Mouse (Mus musculus) CH12.LX (cell line): ENCODE results near the gene Gm20661. TPM values are rescaled to one million over a fixed set of nuclear protein-coding genes. Genes with fewer than 3 reads are reported as not detected.

Experiments used
- DNase-seq: peaks from one replicate; pipeline ENCODE4 v3.0.0-alpha.2; 2013; ENCODE audit errors: extremely low read depth
- H3K27ac ChIP-seq: 2 replicates; pipeline ENCODE4 v1.5.1; 2012; ENCODE audit warnings: low read depth, mild to moderate bottlenecking, control low read depth, moderate library complexity; ENCODE audit not compliant: insufficient read depth
- H3K27me3 ChIP-seq: replicated peaks from 2 replicates; pipeline ENCODE3; 2012; ENCODE audit warnings: inconsistent platforms
- H3K36me3 ChIP-seq, 2 experiments: replicated peaks in 1 of 2; 2 replicates each; pipeline versions ENCODE3 to v1.6.1; 2012; ENCODE audit warnings: inconsistent platforms in 1 of 2, low read length in 1 of 2, mild to moderate bottlenecking in 1 of 2, mixed read lengths in 1 of 2, moderate library complexity in 1 of 2; ENCODE audit not compliant: control insufficient read depth in 1 of 2, insufficient read depth in 1 of 2
- H3K4me1 ChIP-seq, 2 experiments: 2 replicates each; pipeline ENCODE4 v1.6.1; 2012; ENCODE audit warnings: inconsistent platforms in 1 of 2, moderate library complexity in 1 of 2; ENCODE audit not compliant: insufficient read depth in 2 of 2, control insufficient read depth in 1 of 2
- H3K4me2 ChIP-seq: 2 replicates; pipeline ENCODE4 v1.6.1; 2012; ENCODE audit warnings: low read depth, mild to moderate bottlenecking, control low read depth; ENCODE audit not compliant: poor library complexity, insufficient read depth, severe bottlenecking
- H3K4me3 ChIP-seq, 3 experiments: fragments of 150-350 bp in 1 of 3; sonication (generic) in 1 of 3; replicated peaks in 1 of 3; 2 replicates each; pipeline versions ENCODE3 to v1.5.1; 2011 to 2012; ENCODE audit warnings: low read depth in 2 of 3, low read length in 2 of 3, mild to moderate bottlenecking in 2 of 3, moderate library complexity in 2 of 3, control low read depth in 1 of 3, improper control_type of control experiment in 1 of 3, inconsistent platforms in 1 of 3, mixed read lengths in 1 of 3; ENCODE audit not compliant: poor library complexity in 1 of 3
- H3K79me2 ChIP-seq: replicated peaks from 2 replicates; pipeline ENCODE4 v1.6.1; 2012; ENCODE audit warnings: mild to moderate bottlenecking, moderate library complexity; ENCODE audit not compliant: control insufficient read depth, poor library complexity, insufficient read depth, severe bottlenecking; ENCODE audit errors: extremely low read depth
- H3K9ac ChIP-seq: 2 replicates; pipeline ENCODE4 v1.6.1; 2012; ENCODE audit warnings: low read depth, mild to moderate bottlenecking, control low read depth, moderate library complexity; ENCODE audit not compliant: insufficient read depth
- H3K9me3 ChIP-seq: replicated peaks from 2 replicates; pipeline ENCODE3; 2012; ENCODE audit warnings: low read length, inconsistent platforms, mixed read lengths
- BHLHE40 ChIP-seq: IDR thresholded peaks from 2 replicates; pipeline ENCODE4 v1.6.1; 2011; ENCODE audit warnings: mild to moderate bottlenecking, low read depth, low read length, improper control_type of control experiment
- CTCF ChIP-seq, 2 experiments: IDR thresholded peaks in 1 of 2; conservative IDR thresholded peaks in 1 of 2; 2 replicates each; pipeline ENCODE4 v1.5.1; 2011 to 2012; ENCODE audit warnings: low read depth in 2 of 2, low read length in 2 of 2, improper control_type of control experiment in 1 of 2, inconsistent platforms in 1 of 2, mild to moderate bottlenecking in 1 of 2, moderate library complexity in 1 of 2
- E2F4 ChIP-seq: IDR thresholded peaks from 2 replicates; pipeline ENCODE4 v1.6.1; 2011; ENCODE audit warnings: low read depth, low read length, improper control_type of control experiment; ENCODE audit not compliant: insufficient replicate concordance
- ETS1 ChIP-seq: conservative IDR thresholded peaks from 2 replicates; pipeline ENCODE4 v1.6.1; 2012; ENCODE audit warnings: low read depth, mild to moderate bottlenecking, inconsistent platforms, low read length, improper control_type of control experiment, moderate library complexity
- HCFC1 ChIP-seq: IDR thresholded peaks from 2 replicates; pipeline ENCODE4 v1.6.1; 2012; ENCODE audit warnings: low read depth, mild to moderate bottlenecking, inconsistent platforms, low read length, improper control_type of control experiment
- IRF4 ChIP-seq: IDR thresholded peaks from 2 replicates; pipeline ENCODE4 v1.6.1; 2014; ENCODE audit warnings: low read depth, mild to moderate bottlenecking, inconsistent platforms, low read length, improper control_type of control experiment
- JUN ChIP-seq: IDR thresholded peaks from 2 replicates; pipeline ENCODE4 v1.6.1; 2011; ENCODE audit warnings: low read depth, mild to moderate bottlenecking, low read length, improper control_type of control experiment, moderate library complexity; ENCODE audit not compliant: insufficient read depth
- MAX ChIP-seq: IDR thresholded peaks from 2 replicates; pipeline ENCODE4 v1.6.1; 2011; ENCODE audit warnings: low read length, improper control_type of control experiment
- MAZ ChIP-seq: IDR thresholded peaks from 2 replicates; pipeline ENCODE4 v1.6.1; 2012; ENCODE audit warnings: low read depth, mild to moderate bottlenecking, inconsistent platforms, low read length, improper control_type of control experiment, moderate library complexity
- NELFE ChIP-seq: IDR thresholded peaks from 2 replicates; pipeline ENCODE4 v1.6.1; 2011; ENCODE audit warnings: low read depth, low read length, improper control_type of control experiment
- NRF1 ChIP-seq: IDR thresholded peaks from 2 replicates; pipeline ENCODE4 v1.6.1; 2014; ENCODE audit warnings: low read depth, mild to moderate bottlenecking, inconsistent platforms, low read length, improper control_type of control experiment, moderate library complexity
- POLR2A ChIP-seq: IDR thresholded peaks from 2 replicates; pipeline ENCODE4 v1.6.1; 2011; ENCODE audit warnings: low read depth, mild to moderate bottlenecking, improper control_type of control experiment, low read length
- POLR2AphosphoS2 ChIP-seq: IDR thresholded peaks from 2 replicates; pipeline ENCODE4 v1.6.1; 2011; ENCODE audit warnings: low read depth, low read length, improper control_type of control experiment
- RAD21 ChIP-seq: IDR thresholded peaks from 2 replicates; pipeline ENCODE4 v1.6.1; 2011; ENCODE audit warnings: low read depth, mild to moderate bottlenecking, low read length, improper control_type of control experiment, moderate library complexity
- RCOR1 ChIP-seq: conservative IDR thresholded peaks from 2 replicates; pipeline ENCODE4 v1.6.1; 2012; ENCODE audit warnings: low read depth, mild to moderate bottlenecking, inconsistent platforms, low read length, improper control_type of control experiment
- SIN3A ChIP-seq: IDR thresholded peaks from 2 replicates; pipeline ENCODE4 v1.6.1; 2012; ENCODE audit warnings: low read length, improper control_type of control experiment, inconsistent platforms
- SMC3 ChIP-seq: IDR thresholded peaks from 2 replicates; pipeline ENCODE4 v1.6.1; 2011; ENCODE audit warnings: low read depth, low read length, improper control_type of control experiment
- TCF12 ChIP-seq: IDR thresholded peaks from 2 replicates; pipeline ENCODE4 v1.6.1; 2014; ENCODE audit warnings: low read depth, mild to moderate bottlenecking, inconsistent platforms, low read length, improper control_type of control experiment
- UBTF ChIP-seq: IDR thresholded peaks from 2 replicates; pipeline ENCODE4 v1.6.1; 2012; ENCODE audit warnings: low read depth, mild to moderate bottlenecking, inconsistent platforms, low read length, improper control_type of control experiment, moderate library complexity
- USF1 ChIP-seq: IDR thresholded peaks from 2 replicates; pipeline ENCODE4 v1.6.1; 2014; ENCODE audit warnings: low read depth, mild to moderate bottlenecking, inconsistent platforms, low read length, improper control_type of control experiment
- USF2 ChIP-seq: conservative IDR thresholded peaks from 2 replicates; pipeline ENCODE4 v1.6.1; 2011; ENCODE audit warnings: low read depth, low read length, improper control_type of control experiment
- ZKSCAN1 ChIP-seq: IDR thresholded peaks from 2 replicates; pipeline ENCODE4 v1.6.1; 2012; ENCODE audit warnings: low read depth, inconsistent platforms, low read length, improper control_type of control experiment, borderline replicate concordance
- ZNF384 ChIP-seq: IDR thresholded peaks from 2 replicates; pipeline ENCODE4 v1.6.1; 2012; ENCODE audit warnings: low read depth, low read length, improper control_type of control experiment, inconsistent platforms
- dilution Hi-C: fragments of 300-500 bp; cut with MboI; formaldehyde crosslinking; loops from 2 replicates; pipeline ENCODE4 v1.14.3; 2020; ENCODE audit warnings: low sequenced_read_pairs; ENCODE audit not compliant: extremely low pct_unique_long_range_greater_than_20kb, extremely low pct_ligation_motif_present
- in situ Hi-C: fragments of 300-500 bp; cut with MboI; formaldehyde crosslinking; loops from 3 replicates; pipeline ENCODE4 v1.14.3; 2019; ENCODE audit warnings: low sequenced_read_pairs, low pct_ligation_motif_present, low pct_unique_long_range_greater_than_20kb, mixed read lengths
- polyA plus RNA-seq: library from polyadenylated mRNA; unstranded; fragments of >175 nt; gene quantifications from 2 replicates; pipeline ENCODE4 v1.2.1, GENCODE M21; 2012; ENCODE audit warnings: low read depth; ENCODE audit not compliant: insufficient read length
- total RNA-seq, 2 experiments: library from RNA; depleted of rRNA; stranded (reverse); fragments of 300-350 nt in 1 of 2; fragments of >200 nt in 1 of 2; gene quantifications; 2 replicates each; pipeline ENCODE4 v1.2.3; 2012 to 2014

Gm20661 gene
- total and polyA plus RNA-seq, 3 experiments, result 0.29 TPM; not detected in 2

- Histone ChIP-seq H3K4me1 (peaks cover 0 to 23% of the 10 kb centered on the region in 2 experiments; a peak in 2 of 4 replicates), H3K9ac (no peak overlapping the region), H3K79me2 (peaks cover 33% of the 10 kb centered on the region), H3K4me2 (no peak overlapping the region), H3K27ac (no peak overlapping the region), H3K36me3 (peaks cover 38 to 72% of the 10 kb centered on the region in 2 experiments), H3K4me3 (no peak overlapping the region), H3K27me3 (no peaks in the 10 kb centered on the region), H3K9me3 (no peaks in the 10 kb centered on the region)
- DNase-seq, result no peak
- in situ Hi-C loops, result no loop called here
- dilution Hi-C loops, result no loop called here
- TF ChIP-seq IRF4 (no peak), USF2 (no peak), POLR2A (no peak), SMC3 (no peak), MAX (no peak), ZKSCAN1 (no peak), RAD21 (no peak), SIN3A (no peak), USF1 (no peak), POLR2AphosphoS2 (no peak), UBTF (no peak), TCF12 (no peak), E2F4 (no peak), BHLHE40 (no peak), RCOR1 (no peak)
Measured at GRCm38 (mm10) chr9:107955613-107956289, 27.1 kb upstream of the Gm20661 start.

DNA sequence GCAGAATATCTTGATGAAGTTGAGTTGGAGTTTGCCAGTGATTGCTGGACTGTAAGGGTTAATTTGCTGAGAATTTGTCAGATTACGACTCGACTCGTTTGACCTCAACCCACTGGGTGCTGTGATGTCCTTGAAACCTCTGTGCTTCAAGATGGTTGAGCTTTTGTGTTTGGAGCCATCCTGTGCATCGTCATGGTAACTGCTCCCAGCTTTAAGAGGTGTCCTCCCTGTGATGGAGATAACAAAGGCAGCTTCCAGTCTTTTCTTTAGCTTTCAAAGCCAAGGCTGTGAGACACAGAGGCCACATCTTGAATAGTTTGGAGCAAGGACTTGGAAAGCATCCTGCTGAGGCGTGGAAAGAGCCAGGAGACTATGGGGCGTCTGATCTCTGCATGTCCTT lies 25.7 kb upstream of the Gm20661 start:
- dilution Hi-C loops, result no loop called here
- H3K4me2 ChIP-seq, result no peak overlapping the region
- no peak for TF ChIP-seq ETS1
- TF ChIP-seq HCFC1, result no peak
- TF ChIP-seq CTCF (conservative IDR thresholded peaks at IDR 0.05 in 1 of 2, IDR thresholded peaks at IDR 0.05 in 1 of 2; ENCODE audit: low read depth in 2 of 2, low read length in 2 of 2), result no peak
- TF ChIP-seq MAX, result no peak
- no peak for TF ChIP-seq USF1
- no peak for TF ChIP-seq NRF1
- TF ChIP-seq ZNF384, result no peak
- no peak for TF ChIP-seq USF2
- TF ChIP-seq NELFE, result no peak
- no peak for TF ChIP-seq MAZ
- no peak for TF ChIP-seq POLR2A
- TF ChIP-seq JUN, result no peak
- in situ Hi-C loops, result no loop called here
- DNase-seq, result no peak
- H3K9ac ChIP-seq, result no peak overlapping the region
- no peaks in the 10 kb centered on the region for H3K9me3 ChIP-seq
- H3K79me2 ChIP-seq, result peaks cover 20% of the 10 kb centered on the region
- H3K36me3 ChIP-seq, result peaks cover 46 to 86% of the 10 kb centered on the region in 2 experiments
- no peaks in the 10 kb centered on the region for H3K27me3 ChIP-seq
- no peak overlapping the region for H3K27ac ChIP-seq
- H3K4me3 ChIP-seq, result no peak overlapping the region
- peaks cover 1 to 30% of the 10 kb centered on the region in 2 experiments for H3K4me1 ChIP-seq
